Mouse (Mus musculus): Measurements from ENCODE around the gene Prox2.

- TF ChIP-seq CTCF (IDR thresholded peaks at IDR 0.05; ENCODE audit: control insufficient read depth, insufficient read depth, low read length) (no peak), POLR2A (IDR thresholded peaks at IDR 0.05; ENCODE audit: borderline replicate concordance, control insufficient read depth, low read depth, low read length) (no peak)
Observed at GRCm38 (mm10) chr12:85095859-85096258, 14.7 kb downstream of the Prox2 start.

Data from bone marrow, adult 2 months (tissue).